Mouse (Mus musculus) CH12.LX (cell line): ENCODE results near the gene Trip4. TPM values are rescaled to one million over a fixed set of nuclear protein-coding genes. Genes with fewer than 3 reads are reported as not detected.
A peak's percentile ranks its signal among the peaks of the same experiment; 100 is the strongest.

Experiments
- DNase-seq: peaks from one replicate; pipeline ENCODE4 v3.0.0-alpha.2; 2013; ENCODE audit errors: extremely low read depth
- H3K27ac ChIP-seq: 2 replicates; pipeline ENCODE4 v1.5.1; 2012; ENCODE audit warnings: low read depth, mild to moderate bottlenecking, control low read depth, moderate library complexity; ENCODE audit not compliant: insufficient read depth
- H3K27me3 ChIP-seq: replicated peaks from 2 replicates; pipeline ENCODE3; 2012; ENCODE audit warnings: inconsistent platforms
- H3K36me3 ChIP-seq, 2 experiments: replicated peaks in 1 of 2; 2 replicates each; pipeline versions ENCODE3 to v1.6.1; 2012; ENCODE audit warnings: inconsistent platforms in 1 of 2, low read length in 1 of 2, mild to moderate bottlenecking in 1 of 2, mixed read lengths in 1 of 2, moderate library complexity in 1 of 2; ENCODE audit not compliant: control insufficient read depth in 1 of 2, insufficient read depth in 1 of 2
- H3K4me1 ChIP-seq, 2 experiments: 2 replicates each; pipeline ENCODE4 v1.6.1; 2012; ENCODE audit warnings: inconsistent platforms in 1 of 2, moderate library complexity in 1 of 2; ENCODE audit not compliant: insufficient read depth in 2 of 2, control insufficient read depth in 1 of 2
- H3K4me2 ChIP-seq: 2 replicates; pipeline ENCODE4 v1.6.1; 2012; ENCODE audit warnings: low read depth, mild to moderate bottlenecking, control low read depth; ENCODE audit not compliant: poor library complexity, insufficient read depth, severe bottlenecking
- H3K4me3 ChIP-seq, 3 experiments: fragments of 150-350 bp in 1 of 3; sonication (generic) in 1 of 3; replicated peaks in 1 of 3; 2 replicates each; pipeline versions ENCODE3 to v1.5.1; 2011 to 2012; ENCODE audit warnings: low read depth in 2 of 3, low read length in 2 of 3, mild to moderate bottlenecking in 2 of 3, moderate library complexity in 2 of 3, control low read depth in 1 of 3, improper control_type of control experiment in 1 of 3, inconsistent platforms in 1 of 3, mixed read lengths in 1 of 3; ENCODE audit not compliant: poor library complexity in 1 of 3
- H3K79me2 ChIP-seq: replicated peaks from 2 replicates; pipeline ENCODE4 v1.6.1; 2012; ENCODE audit warnings: mild to moderate bottlenecking, moderate library complexity; ENCODE audit not compliant: control insufficient read depth, poor library complexity, insufficient read depth, severe bottlenecking; ENCODE audit errors: extremely low read depth
- H3K9ac ChIP-seq: 2 replicates; pipeline ENCODE4 v1.6.1; 2012; ENCODE audit warnings: low read depth, mild to moderate bottlenecking, control low read depth, moderate library complexity; ENCODE audit not compliant: insufficient read depth
- H3K9me3 ChIP-seq: replicated peaks from 2 replicates; pipeline ENCODE3; 2012; ENCODE audit warnings: low read length, inconsistent platforms, mixed read lengths
- BHLHE40 ChIP-seq: IDR thresholded peaks from 2 replicates; pipeline ENCODE4 v1.6.1; 2011; ENCODE audit warnings: mild to moderate bottlenecking, low read depth, low read length, improper control_type of control experiment
- CHD1 ChIP-seq: IDR thresholded peaks from 2 replicates; pipeline ENCODE4 v1.6.1; 2012; ENCODE audit warnings: low read depth, low read length, improper control_type of control experiment, inconsistent platforms
- CHD2 ChIP-seq: IDR thresholded peaks from 2 replicates; pipeline ENCODE4 v1.6.1; 2011; ENCODE audit warnings: low read length, improper control_type of control experiment
- CTCF ChIP-seq, 2 experiments: IDR thresholded peaks in 1 of 2; conservative IDR thresholded peaks in 1 of 2; 2 replicates each; pipeline ENCODE4 v1.5.1; 2011 to 2012; ENCODE audit warnings: low read depth in 2 of 2, low read length in 2 of 2, improper control_type of control experiment in 1 of 2, inconsistent platforms in 1 of 2, mild to moderate bottlenecking in 1 of 2, moderate library complexity in 1 of 2
- E2F4 ChIP-seq: IDR thresholded peaks from 2 replicates; pipeline ENCODE4 v1.6.1; 2011; ENCODE audit warnings: low read depth, low read length, improper control_type of control experiment; ENCODE audit not compliant: insufficient replicate concordance
- ELF1 ChIP-seq: IDR thresholded peaks from 2 replicates; pipeline ENCODE4 v1.6.1; 2014; ENCODE audit warnings: low read depth, mild to moderate bottlenecking, inconsistent platforms, low read length, improper control_type of control experiment
- EP300 ChIP-seq: IDR thresholded peaks from 2 replicates; pipeline ENCODE4 v1.6.1; 2011; ENCODE audit warnings: low read length, improper control_type of control experiment
- ETS1 ChIP-seq: conservative IDR thresholded peaks from 2 replicates; pipeline ENCODE4 v1.6.1; 2012; ENCODE audit warnings: low read depth, mild to moderate bottlenecking, inconsistent platforms, low read length, improper control_type of control experiment, moderate library complexity
- GABPA ChIP-seq: IDR thresholded peaks from 2 replicates; pipeline ENCODE4 v1.6.1; 2012; ENCODE audit warnings: low read depth, low read length, improper control_type of control experiment, inconsistent platforms; ENCODE audit not compliant: insufficient replicate concordance
- HCFC1 ChIP-seq: IDR thresholded peaks from 2 replicates; pipeline ENCODE4 v1.6.1; 2012; ENCODE audit warnings: low read depth, mild to moderate bottlenecking, inconsistent platforms, low read length, improper control_type of control experiment
- IRF4 ChIP-seq: IDR thresholded peaks from 2 replicates; pipeline ENCODE4 v1.6.1; 2014; ENCODE audit warnings: low read depth, mild to moderate bottlenecking, inconsistent platforms, low read length, improper control_type of control experiment
- JUN ChIP-seq: IDR thresholded peaks from 2 replicates; pipeline ENCODE4 v1.6.1; 2011; ENCODE audit warnings: low read depth, mild to moderate bottlenecking, low read length, improper control_type of control experiment, moderate library complexity; ENCODE audit not compliant: insufficient read depth
- JUND ChIP-seq: conservative IDR thresholded peaks from 2 replicates; pipeline ENCODE4 v1.6.1; 2011; ENCODE audit warnings: low read depth, low read length, improper control_type of control experiment
- KAT2A ChIP-seq: IDR thresholded peaks from 2 replicates; pipeline ENCODE4 v1.6.1; 2012; ENCODE audit warnings: low read length, improper control_type of control experiment, inconsistent platforms; ENCODE audit not compliant: insufficient replicate concordance
- MAFK ChIP-seq: IDR thresholded peaks from 2 replicates; pipeline ENCODE4 v1.6.1; 2011; ENCODE audit warnings: low read length, improper control_type of control experiment; ENCODE audit not compliant: insufficient replicate concordance
- MAX ChIP-seq: IDR thresholded peaks from 2 replicates; pipeline ENCODE4 v1.6.1; 2011; ENCODE audit warnings: low read length, improper control_type of control experiment
- MAZ ChIP-seq: IDR thresholded peaks from 2 replicates; pipeline ENCODE4 v1.6.1; 2012; ENCODE audit warnings: low read depth, mild to moderate bottlenecking, inconsistent platforms, low read length, improper control_type of control experiment, moderate library complexity
- MEF2A ChIP-seq: IDR thresholded peaks from 2 replicates; pipeline ENCODE4 v1.6.1; 2014; ENCODE audit warnings: low read depth, mild to moderate bottlenecking, inconsistent platforms, low read length, improper control_type of control experiment, borderline replicate concordance
- MXI1 ChIP-seq: IDR thresholded peaks from 2 replicates; pipeline ENCODE4 v1.6.1; 2011; ENCODE audit warnings: mild to moderate bottlenecking, low read depth, low read length, improper control_type of control experiment
- MYC ChIP-seq: IDR thresholded peaks from 2 replicates; pipeline ENCODE4 v1.6.1; 2011; ENCODE audit warnings: low read depth, mild to moderate bottlenecking, improper control_type of control experiment, low read length
- NELFE ChIP-seq: IDR thresholded peaks from 2 replicates; pipeline ENCODE4 v1.6.1; 2011; ENCODE audit warnings: low read depth, low read length, improper control_type of control experiment
- NRF1 ChIP-seq: IDR thresholded peaks from 2 replicates; pipeline ENCODE4 v1.6.1; 2014; ENCODE audit warnings: low read depth, mild to moderate bottlenecking, inconsistent platforms, low read length, improper control_type of control experiment, moderate library complexity
- PAX5 ChIP-seq: IDR thresholded peaks from 2 replicates; pipeline ENCODE4 v1.6.1; 2012; ENCODE audit warnings: low read length, inconsistent platforms, mixed read lengths
- POLR2A ChIP-seq: IDR thresholded peaks from 2 replicates; pipeline ENCODE4 v1.6.1; 2011; ENCODE audit warnings: low read depth, mild to moderate bottlenecking, improper control_type of control experiment, low read length
- POLR2AphosphoS2 ChIP-seq: IDR thresholded peaks from 2 replicates; pipeline ENCODE4 v1.6.1; 2011; ENCODE audit warnings: low read depth, low read length, improper control_type of control experiment
- RAD21 ChIP-seq: IDR thresholded peaks from 2 replicates; pipeline ENCODE4 v1.6.1; 2011; ENCODE audit warnings: low read depth, mild to moderate bottlenecking, low read length, improper control_type of control experiment, moderate library complexity
- RCOR1 ChIP-seq: conservative IDR thresholded peaks from 2 replicates; pipeline ENCODE4 v1.6.1; 2012; ENCODE audit warnings: low read depth, mild to moderate bottlenecking, inconsistent platforms, low read length, improper control_type of control experiment
- SIN3A ChIP-seq: IDR thresholded peaks from 2 replicates; pipeline ENCODE4 v1.6.1; 2012; ENCODE audit warnings: low read length, improper control_type of control experiment, inconsistent platforms
- SMC3 ChIP-seq: IDR thresholded peaks from 2 replicates; pipeline ENCODE4 v1.6.1; 2011; ENCODE audit warnings: low read depth, low read length, improper control_type of control experiment
- TBP ChIP-seq: conservative IDR thresholded peaks from 2 replicates; pipeline ENCODE4 v1.6.1; 2011; ENCODE audit warnings: low read depth, low read length, improper control_type of control experiment
- TCF12 ChIP-seq: IDR thresholded peaks from 2 replicates; pipeline ENCODE4 v1.6.1; 2014; ENCODE audit warnings: low read depth, mild to moderate bottlenecking, inconsistent platforms, low read length, improper control_type of control experiment
- UBTF ChIP-seq: IDR thresholded peaks from 2 replicates; pipeline ENCODE4 v1.6.1; 2012; ENCODE audit warnings: low read depth, mild to moderate bottlenecking, inconsistent platforms, low read length, improper control_type of control experiment, moderate library complexity
- USF1 ChIP-seq: IDR thresholded peaks from 2 replicates; pipeline ENCODE4 v1.6.1; 2014; ENCODE audit warnings: low read depth, mild to moderate bottlenecking, inconsistent platforms, low read length, improper control_type of control experiment
- USF2 ChIP-seq: conservative IDR thresholded peaks from 2 replicates; pipeline ENCODE4 v1.6.1; 2011; ENCODE audit warnings: low read depth, low read length, improper control_type of control experiment
- ZC3H11A ChIP-seq: IDR thresholded peaks from 2 replicates; pipeline ENCODE4 v1.6.1; 2012; ENCODE audit warnings: low read depth, mild to moderate bottlenecking, inconsistent platforms, low read length, improper control_type of control experiment
- ZKSCAN1 ChIP-seq: IDR thresholded peaks from 2 replicates; pipeline ENCODE4 v1.6.1; 2012; ENCODE audit warnings: low read depth, inconsistent platforms, low read length, improper control_type of control experiment, borderline replicate concordance
- ZMIZ1 ChIP-seq: IDR thresholded peaks from 2 replicates; pipeline ENCODE4 v1.6.1; 2012; ENCODE audit warnings: low read depth, mild to moderate bottlenecking, inconsistent platforms, low read length, improper control_type of control experiment
- ZNF384 ChIP-seq: IDR thresholded peaks from 2 replicates; pipeline ENCODE4 v1.6.1; 2012; ENCODE audit warnings: low read depth, low read length, improper control_type of control experiment, inconsistent platforms
- dilution Hi-C: fragments of 300-500 bp; cut with MboI; formaldehyde crosslinking; loops from 2 replicates; pipeline ENCODE4 v1.14.3; 2020; ENCODE audit warnings: low sequenced_read_pairs; ENCODE audit not compliant: extremely low pct_unique_long_range_greater_than_20kb, extremely low pct_ligation_motif_present
- in situ Hi-C: fragments of 300-500 bp; cut with MboI; formaldehyde crosslinking; loops from 3 replicates; pipeline ENCODE4 v1.14.3; 2019; ENCODE audit warnings: low sequenced_read_pairs, low pct_ligation_motif_present, low pct_unique_long_range_greater_than_20kb, mixed read lengths
- polyA plus RNA-seq: library from polyadenylated mRNA; unstranded; fragments of >175 nt; gene quantifications from 2 replicates; pipeline ENCODE4 v1.2.1, GENCODE M21; 2012; ENCODE audit warnings: low read depth; ENCODE audit not compliant: insufficient read length
- total RNA-seq, 2 experiments: library from RNA; depleted of rRNA; stranded (reverse); fragments of 300-350 nt in 1 of 2; fragments of >200 nt in 1 of 2; gene quantifications; 2 replicates each; pipeline ENCODE4 v1.2.3; 2012 to 2014

Gene Trip4
- 12.0 and 12.1 TPM in 2 replicates for total RNA-seq (2012; rRNA removed)
- 14.4 and 14.8 TPM in 2 replicates for total RNA-seq (2014; rRNA removed)
- 15.4 and 17.2 TPM in 2 replicates for polyA plus RNA-seq

GRCm38 (mm10) chr9:65908394-65909300 is at the start of gene Trip4, which contains the start of gene Csnk1g1:
Gene Trip4, minus strand, starts transcription at chr9:65908794.
Gene Csnk1g1, plus strand, starts transcription at chr9:65908924.
- H3K27me3 ChIP-seq: no peaks in the 10 kb centered on the region
- H3K4me3 ChIP-seq: peak within 1 kb of the TSS; percentile 83 to 94 (median 90)
- peak within 1 kb of the TSS; percentile 79 for H3K27ac ChIP-seq
- H3K79me2 ChIP-seq: peaks cover 28% of the 10 kb centered on the region
- TF ChIP-seq MAZ: peak; percentile 90
- TF ChIP-seq ELF1: peak; percentile 100
- TF ChIP-seq JUN: no peak
- TF ChIP-seq NELFE: no peak
- TF ChIP-seq SIN3A: peak; percentile 99
- TF ChIP-seq ETS1: no peak
- 0 out of 2 replicates have a peak, but pooled peaks have one; percentile 27 for TF ChIP-seq NRF1
- TF ChIP-seq E2F4: no peak
- TF ChIP-seq MXI1: peak; percentile 94
- no peak for TF ChIP-seq MYC
- peak; percentile 25 for TF ChIP-seq RAD21
- peak; percentile 43; the same call in 1 of the 2 replicates for TF ChIP-seq KAT2A
- TF ChIP-seq TCF12: peak; percentile 16; the same call in 1 of the 2 replicates
- TF ChIP-seq ZC3H11A: no peak
- TF ChIP-seq SMC3: no peak
- peak in 1 of 2 experiments; percentile 30; a peak in 2 of 4 replicates for TF ChIP-seq CTCF (conservative IDR thresholded peaks at IDR 0.05 in 1 of 2, IDR thresholded peaks at IDR 0.05 in 1 of 2; ENCODE audit: low read depth in 2 of 2, low read length in 2 of 2)
- TF ChIP-seq CHD2: peak; percentile 92
- TF ChIP-seq USF1: no peak
- TF ChIP-seq CHD1: no peak
- TF ChIP-seq JUND: no peak
- no peak for TF ChIP-seq GABPA
- TF ChIP-seq MEF2A: no peak
- TF ChIP-seq RCOR1: no peak
- TF ChIP-seq EP300: no peak
- TF ChIP-seq MAX: no peak
- no peak; the same call in 1 of the 2 replicates for TF ChIP-seq IRF4
- TF ChIP-seq BHLHE40: no peak
- peak; percentile 87 for TF ChIP-seq HCFC1
- no peak for TF ChIP-seq ZNF384
- peak; percentile 70; the same call in 1 of the 2 replicates for TF ChIP-seq ZMIZ1
- peak; percentile 59 for TF ChIP-seq POLR2A
- no peak for TF ChIP-seq ZKSCAN1
- TF ChIP-seq UBTF: no peak
- peak; percentile 83; the same call in 1 of the 2 replicates for TF ChIP-seq POLR2AphosphoS2
- TF ChIP-seq TBP: peak; percentile 90
- no peak for TF ChIP-seq PAX5
- TF ChIP-seq USF2: no peak
- no peak for TF ChIP-seq MAFK
- H3K4me2 ChIP-seq: peak within 1 kb of the TSS; percentile 76
- no peaks in the 10 kb centered on the region for H3K9me3 ChIP-seq
- dilution Hi-C loops (no loop called here), in situ Hi-C loops (no loop called here)
- H3K9ac ChIP-seq: peak within 1 kb of the TSS; percentile 74
- DNase-seq: peak; percentile 97
- peaks cover 0 to 15% of the 10 kb centered on the region in 2 experiments; a peak in 2 of 4 replicates for H3K4me1 ChIP-seq
- H3K36me3 ChIP-seq: peaks cover 8 to 27% of the 10 kb centered on the region in 2 experiments
